Mouse (Mus musculus) embryonic facial prominence, embryonic 11.5 days (tissue): ENCODE measurements around the gene Efna1. TPM values are rescaled to one million over a fixed set of nuclear protein-coding genes. Genes with fewer than 3 reads are reported as not detected.

Experiments
- microRNA counts: library from miRNA; unstranded; fragments of <30 nt; microRNA quantifications from one replicate; lab custom pipeline; 2016
- microRNA-seq: library from miRNA; unstranded; fragments of <30 nt; microRNA quantifications from one replicate; pipeline ENCODE4, GENCODE M21; 2016; ENCODE audit warnings: borderline number of aligned reads
- polyA plus RNA-seq: library from polyadenylated mRNA; unstranded; fragments of >200 nt; fragmentation: Nextera tagmentation; extraction: Ambion mirVana; gene quantifications from 2 replicates; pipeline ENCODE4 v1.2.1, GENCODE M21; 2014

The Efna1 gene
- polyA plus RNA-seq, 1 experiment from 2014 or later = 26.9 TPM

MicroRNAs encoded within 50 kb of the gene (microRNA counts, 519-probe panel; counts per million panel counts)
- 3,553 counts per million, percentile 52 among the panel's probes with 10 or more counts for microRNA mmu-miR-92b (lab: Ali Mortazavi, UCI)

Small RNA genes lying within 50 kb of the gene (microRNA-seq; reads per million reads assigned to microRNA genes)
- 2,864 reads per million, percentile 82 among the genes with 10 or more reads in this experiment for gene Mir92b

Other genes starting within 250 kb of the Efna1 start
- 14.4 and 18.0 TPM in 2 replicates for gene Rusc1, start 187.8 kb downstream of the Efna1 start, polyA plus RNA-seq
- not detected in 2 replicates for gene Gm43738, start 180.0 kb downstream of the Efna1 start, polyA plus RNA-seq
- 299 and 334 TPM in 2 replicates for gene Fdps, start 179.2 kb downstream of the Efna1 start, polyA plus RNA-seq
- gene Pklr, start 145.0 kb downstream of the Efna1 start, polyA plus RNA-seq = 1.5 and 2.0 TPM in 2 replicates
- gene Hcn3, start 120.9 kb downstream of the Efna1 start, polyA plus RNA-seq = 1.2 and 2.4 TPM in 2 replicates
- gene Clk2, start 116.3 kb downstream of the Efna1 start, polyA plus RNA-seq = 28.2 and 28.5 TPM in 2 replicates
- 80.5 and 91.1 TPM in 2 replicates for gene Scamp3, start 103.7 kb downstream of the Efna1 start, polyA plus RNA-seq
- 15.3 and 19.4 TPM in 2 replicates for gene Fam189b, start 98.0 kb downstream of the Efna1 start, polyA plus RNA-seq
- gene Gba, start 78.2 kb downstream of the Efna1 start, polyA plus RNA-seq = 34.6 TPM in 2 replicates
- gene Thbs3, start 66.0 kb downstream of the Efna1 start, polyA plus RNA-seq = 24.4 and 26.0 TPM in 2 replicates
- gene Mtx1, start 54.1 kb downstream of the Efna1 start, polyA plus RNA-seq = 208 and 225 TPM in 2 replicates
- gene Muc1, start 52.1 kb downstream of the Efna1 start, polyA plus RNA-seq = 0.90 and 1.3 TPM in 2 replicates
- 287 and 288 TPM in 2 replicates for gene Krtcap2, start 35.2 kb downstream of the Efna1 start, polyA plus RNA-seq
- 3.0 and 4.5 TPM in 2 replicates for gene Trim46, start 34.8 kb downstream of the Efna1 start, polyA plus RNA-seq
- 82.4 and 87.9 TPM in 2 replicates for gene Dpm3, start 21.8 kb downstream of the Efna1 start, polyA plus RNA-seq
- 39.8 and 45.7 TPM in 2 replicates for gene Slc50a1, start 10.6 kb downstream of the Efna1 start, polyA plus RNA-seq
- gene Efna3, start 41.8 kb upstream of the Efna1 start, polyA plus RNA-seq = 6.6 and 8.3 TPM in 2 replicates
- gene Efna4, start 56.9 kb upstream of the Efna1 start, polyA plus RNA-seq = 39.1 and 39.5 TPM in 2 replicates
- 17.8 and 17.9 TPM in 2 replicates for gene Adam15, start 68.9 kb upstream of the Efna1 start, polyA plus RNA-seq
- 0.32 TPM in 1 of 2 replicates, not detected in the other for gene Dcst2, start 80.8 kb upstream of the Efna1 start, polyA plus RNA-seq
- 0.21 TPM in 1 of 2 replicates, not detected in the other for gene Dcst1, start 84.1 kb upstream of the Efna1 start, polyA plus RNA-seq
- gene Zbtb7b, start 113.6 kb upstream of the Efna1 start, polyA plus RNA-seq = 0.49 and 1.1 TPM in 2 replicates
- gene Lenep, start 121.7 kb upstream of the Efna1 start, polyA plus RNA-seq = 0.80 TPM in 1 of 2 replicates, not detected in the other
- gene Flad1, start 130.7 kb upstream of the Efna1 start, polyA plus RNA-seq = 23.8 and 24.4 TPM in 2 replicates
- 648 and 668 TPM in 2 replicates for gene Cks1b, start 137.2 kb upstream of the Efna1 start, polyA plus RNA-seq
- gene Shc1, start 137.3 kb upstream of the Efna1 start, polyA plus RNA-seq = 43.6 and 53.0 TPM in 2 replicates
- gene Pygo2, start 149.1 kb upstream of the Efna1 start, polyA plus RNA-seq = 55.8 and 56.5 TPM in 2 replicates
- 9.1 and 10.8 TPM in 2 replicates for gene Pbxip1, start 155.6 kb upstream of the Efna1 start, polyA plus RNA-seq
- 57.3 and 58.9 TPM in 2 replicates for gene Pmvk, start 173.4 kb upstream of the Efna1 start, polyA plus RNA-seq
- 0.91 and 1.1 TPM in 2 replicates for gene Kcnn3, start 239.0 kb upstream of the Efna1 start, polyA plus RNA-seq